Mouse (Mus musculus) lung, embryonic 16.5 days (tissue): Measurements from ENCODE around the gene Alg5. TPM values are rescaled to one million over a fixed set of nuclear protein-coding genes. Genes with fewer than 3 reads are reported as not detected.
A peak's percentile ranks its signal among the peaks of the same experiment; 100 is the strongest.
"Not testable (repeated sequence)": the region's sequence is repeated elsewhere in the genome, so short reads cannot be mapped to it uniquely, and the experiment has no call there.

Experiments
- ATAC-seq: fragments of 200-750 bp; cut with Nextera tagmentation; 2 replicates; pipeline ENCODE4 v1.8.0; 2017; ENCODE audit warnings: low read depth, mild to moderate bottlenecking, moderate library complexity
- H3K27ac ChIP-seq: fragments of 300-500 bp; sonication (generic); 2 replicates; pipeline ENCODE4 v1.5.1; 2014; ENCODE audit warnings: mild to moderate bottlenecking, control low read depth, low read length
- H3K27me3 ChIP-seq: fragments of 300-500 bp; sonication (generic); 2 replicates; pipeline ENCODE4 v1.6.1; 2014; ENCODE audit warnings: low read depth, low read length, mixed read lengths; ENCODE audit not compliant: control insufficient read depth, insufficient read depth
- H3K36me3 ChIP-seq: fragments of 300-500 bp; sonication (generic); 2 replicates; pipeline ENCODE4 v1.6.1; 2014; ENCODE audit warnings: low read length; ENCODE audit not compliant: control insufficient read depth, insufficient read depth
- H3K4me1 ChIP-seq: fragments of 300-500 bp; sonication (generic); replicated peaks from 2 replicates; pipeline ENCODE4 v1.6.1; 2014; ENCODE audit warnings: low read length, mixed read lengths; ENCODE audit not compliant: control insufficient read depth, insufficient read depth
- H3K4me2 ChIP-seq: fragments of 300-500 bp; sonication (generic); 2 replicates; pipeline ENCODE4 v1.6.1; 2014; ENCODE audit warnings: low read depth, low read length, control low read depth
- H3K4me3 ChIP-seq: fragments of 300-500 bp; sonication (generic); 2 replicates; pipeline ENCODE4 v1.5.1; 2014; ENCODE audit warnings: mild to moderate bottlenecking, low read length, control low read depth
- H3K9ac ChIP-seq: fragments of 300-500 bp; sonication (generic); 2 replicates; pipeline ENCODE4 v1.6.1; 2014; ENCODE audit warnings: low read length, control low read depth
- H3K9me3 ChIP-seq: fragments of 300-500 bp; sonication (generic); 2 replicates; pipeline ENCODE4 v1.6.1; 2016; ENCODE audit warnings: low read length; ENCODE audit not compliant: control insufficient read depth
- WGBS: fragments of 180-500 bp; shearing (Covaris S2); extraction: QIAGEN DNeasy Blood & Tissue Kit; methylation state at CpG from one replicate; pipeline ENCODE4 v1.1.7; 2014; 5-methylcytosine and 5-hydroxymethylcytosine counted together
- polyA plus RNA-seq: library from polyadenylated mRNA; unstranded; fragments of >200 nt; fragmentation: Nextera tagmentation; extraction: Ambion mirVana; gene quantifications from 2 replicates; pipeline ENCODE4 v1.2.1, GENCODE M21; 2015

Gene Alg5
- polyA plus RNA-seq, 1 experiment from 2014 or later, result 51.9 TPM

DNA sequence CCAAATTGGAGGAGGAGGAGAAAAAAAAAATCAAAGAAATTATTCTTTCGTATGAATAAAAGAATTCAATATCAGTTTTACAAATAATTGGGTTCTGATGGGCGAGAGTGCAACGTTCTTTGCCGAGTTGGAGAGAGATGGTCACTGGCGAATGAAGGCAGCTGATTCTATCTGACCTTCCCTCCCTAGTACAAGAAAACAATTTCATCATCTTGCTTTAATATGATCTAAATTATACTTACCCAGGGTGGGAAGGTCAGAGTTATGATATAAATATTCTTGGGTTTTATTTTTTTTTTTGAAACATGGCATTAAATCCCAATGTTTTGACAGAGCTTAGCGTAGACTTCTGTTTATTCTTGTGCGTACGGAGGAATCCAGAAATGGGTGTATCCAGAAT lies 22.1 kb downstream of the Alg5 start:
- ATAC-seq, result no peak
- Histone ChIP-seq H3K9me3 (no peaks in the 10 kb centered on the region), H3K4me1 (peaks cover 29% of the 10 kb centered on the region), H3K27ac (no peak overlapping the region), H3K27me3 (no peaks in the 10 kb centered on the region; the same call in 1 of the 2 replicates), H3K4me3 (no peak overlapping the region), H3K36me3 (no peaks in the 10 kb centered on the region), H3K9ac (no peak overlapping the region), H3K4me2 (peak overlapping the region; percentile 37)
- WGBS, result 52% methylated on average over 8 of the region's 8 CpGs

DNA sequence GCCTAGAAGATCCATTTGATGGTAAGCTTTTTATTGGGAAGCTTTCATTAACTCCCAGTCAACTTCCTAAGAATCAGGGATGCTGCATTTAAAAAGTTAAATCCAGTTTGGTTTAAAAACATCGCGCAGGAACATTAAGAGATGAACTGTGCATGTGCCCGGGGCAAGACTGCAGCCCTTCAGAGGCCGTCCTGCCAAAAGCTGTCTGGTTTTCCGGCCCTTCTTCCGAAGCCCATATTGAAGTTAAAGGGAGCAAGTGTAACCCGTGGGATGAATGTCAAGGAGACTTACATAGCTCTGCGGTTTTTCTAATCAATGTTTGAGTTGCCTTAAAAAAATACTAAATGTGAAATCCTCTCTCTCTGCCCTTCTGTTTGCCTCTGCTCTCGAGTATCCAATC lies 23.9 kb downstream of the Alg5 start:
- Histone ChIP-seq H3K9me3 (no peaks in the 10 kb centered on the region), H3K4me3 (no peak overlapping the region), H3K36me3 (no peaks in the 10 kb centered on the region), H3K9ac (no peak overlapping the region), H3K27ac (no peak overlapping the region), H3K27me3 (no peaks in the 10 kb centered on the region; the same call in 1 of the 2 replicates), H3K4me1 (peaks cover 32% of the 10 kb centered on the region), H3K4me2 (no peak overlapping the region)
- no peak for ATAC-seq
- WGBS, result 60% methylated on average over 9 of the region's 9 CpGs

- Histone ChIP-seq H3K4me1 (peaks cover 26% of the 10 kb centered on the region), H3K9me3 (no peaks in the 10 kb centered on the region), H3K9ac (no peak overlapping the region), H3K27ac (peak overlapping the region; percentile 6; the same call in 1 of the 2 replicates), H3K4me2 (no peak overlapping the region), H3K4me3 (no peak overlapping the region), H3K36me3 (no peaks in the 10 kb centered on the region), H3K27me3 (no peaks in the 10 kb centered on the region)
- peak; percentile 36; the same call in 1 of the 2 replicates for ATAC-seq
- 36% methylated on average over 15 of the region's 15 CpGs for WGBS
These were observed 25.2 kb downstream of the Alg5 start for GRCm38 (mm10) chr3:54760321-54761115.

- peak; percentile 65 for ATAC-seq
- H3K27ac ChIP-seq, result no peak overlapping the region
- 70% methylated on average over 1 of the region's 1 CpGs for WGBS
These were observed 25.9 kb downstream of the Alg5 start for GRCm38 (mm10) chr3:54761258-54761657.

GRCm38 (mm10) chr3:54764418-54764817 lies 29.1 kb downstream of the Alg5 start:
- no peak for ATAC-seq
- WGBS, result 51% methylated on average over 18 of the region's 18 CpGs
- H3K9ac ChIP-seq, result no peak overlapping the region
- H3K27ac ChIP-seq, result no peak overlapping the region
- no peaks in the 10 kb centered on the region for H3K9me3 ChIP-seq
- peak overlapping the region; percentile 27 for H3K4me3 ChIP-seq
- H3K36me3 ChIP-seq, result no peaks in the 10 kb centered on the region
- H3K4me2 ChIP-seq, result peak overlapping the region; percentile 42
- H3K27me3 ChIP-seq, result no peaks in the 10 kb centered on the region
- peaks cover 12% of the 10 kb centered on the region for H3K4me1 ChIP-seq

More at GRCm38 (mm10) chr3:54761258-54761657, 25.9 kb downstream of the Alg5 start:
- no peak overlapping the region for H3K9ac ChIP-seq
- H3K4me1 ChIP-seq, result peaks cover 24% of the 10 kb centered on the region
- no peaks in the 10 kb centered on the region for H3K27me3 ChIP-seq
- H3K4me3 ChIP-seq, result no peak overlapping the region
- no peak overlapping the region for H3K4me2 ChIP-seq
- H3K36me3 ChIP-seq, result no peaks in the 10 kb centered on the region
- no peaks in the 10 kb centered on the region for H3K9me3 ChIP-seq

GRCm38 (mm10) chr3:54765521-54765920 lies 30.2 kb downstream of the Alg5 start:
- H3K27me3 ChIP-seq, H3K36me3 ChIP-seq, H3K9me3 ChIP-seq, H3K4me2 ChIP-seq, H3K9ac ChIP-seq, H3K27ac ChIP-seq, ATAC-seq, H3K4me3 ChIP-seq: not testable (repeated sequence)
- WGBS, result 87% methylated on average over 6 of the region's 6 CpGs
- H3K4me1 ChIP-seq, result peaks cover 10% of the 10 kb centered on the region

DNA sequence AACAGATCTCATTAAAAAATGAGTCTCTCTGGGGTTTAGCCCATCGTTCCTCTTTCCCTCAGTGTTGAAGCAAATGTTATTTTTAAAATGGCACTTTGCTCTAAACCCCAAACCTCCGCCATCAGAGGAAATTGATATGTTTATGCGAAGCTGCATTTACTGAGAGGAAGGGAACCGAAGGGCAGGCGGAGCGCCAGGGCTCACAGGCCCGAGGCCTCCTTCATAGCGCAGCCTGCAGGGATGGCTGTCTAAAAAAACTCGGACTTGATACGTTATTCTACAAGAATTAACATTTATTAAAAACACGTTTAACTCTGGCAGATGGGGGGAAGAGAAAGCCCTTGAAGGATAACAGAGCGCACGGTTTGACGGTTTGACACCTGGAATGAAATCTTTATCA lies 30.7 kb downstream of the Alg5 start:
- WGBS, result 54% methylated on average over 14 of the region's 14 CpGs
- Histone ChIP-seq H3K4me3 (no peak overlapping the region), H3K27me3 (no peaks in the 10 kb centered on the region), H3K4me1 (peaks cover 5% of the 10 kb centered on the region), H3K27ac (no peak overlapping the region), H3K9me3 (no peaks in the 10 kb centered on the region), H3K4me2 (no peak overlapping the region), H3K9ac (no peak overlapping the region), H3K36me3 (no peaks in the 10 kb centered on the region)
- no peak for ATAC-seq

- Histone ChIP-seq H3K27ac (no peak overlapping the region), H3K4me2 (no peak overlapping the region), H3K9ac (no peak overlapping the region), H3K4me3 (no peak overlapping the region), H3K27me3 (no peaks in the 10 kb centered on the region), H3K36me3 (no peaks in the 10 kb centered on the region), H3K9me3 (no peaks in the 10 kb centered on the region), H3K4me1 (peaks cover 5% of the 10 kb centered on the region; the same call in 1 of the 2 replicates)
- ATAC-seq, result no peak
- 72% methylated on average over 5 of the region's 5 CpGs for WGBS
These were observed 31.5 kb downstream of the Alg5 start for GRCm38 (mm10) chr3:54766811-54767210.

GRCm38 (mm10) chr3:54768592-54768991 lies 33.3 kb downstream of the Alg5 start:
- Histone ChIP-seq H3K4me3 (no peak overlapping the region), H3K27ac (no peak overlapping the region), H3K4me1 (peaks cover 5% of the 10 kb centered on the region; the same call in 1 of the 2 replicates), H3K36me3 (no peaks in the 10 kb centered on the region), H3K9ac (no peak overlapping the region), H3K4me2 (no peak overlapping the region), H3K9me3 (peaks cover under 1% of the 10 kb centered on the region; the same call in 1 of the 2 replicates), H3K27me3 (no peaks in the 10 kb centered on the region)
- 82% methylated on average over 8 of the region's 8 CpGs for WGBS
- ATAC-seq, result no peak
